Mouse (Mus musculus) embryonic fibroblast, embryonic 13.5 days (primary cell): ENCODE measurements around the gene Gtf2f2.

ENCODE experiments used
- CTCF ChIP-seq: IDR thresholded peaks from 2 replicates; pipeline ENCODE4 v1.5.1; 2011; ENCODE audit warnings: mild to moderate bottlenecking, control low read depth, low read length, moderate library complexity, borderline replicate concordance; ENCODE audit not compliant: insufficient read depth
- POLR2A ChIP-seq: IDR thresholded peaks from 2 replicates; pipeline ENCODE4 v1.6.1; 2011; ENCODE audit warnings: low read depth, mild to moderate bottlenecking, control low read depth, low read length, moderate library complexity

DNA sequence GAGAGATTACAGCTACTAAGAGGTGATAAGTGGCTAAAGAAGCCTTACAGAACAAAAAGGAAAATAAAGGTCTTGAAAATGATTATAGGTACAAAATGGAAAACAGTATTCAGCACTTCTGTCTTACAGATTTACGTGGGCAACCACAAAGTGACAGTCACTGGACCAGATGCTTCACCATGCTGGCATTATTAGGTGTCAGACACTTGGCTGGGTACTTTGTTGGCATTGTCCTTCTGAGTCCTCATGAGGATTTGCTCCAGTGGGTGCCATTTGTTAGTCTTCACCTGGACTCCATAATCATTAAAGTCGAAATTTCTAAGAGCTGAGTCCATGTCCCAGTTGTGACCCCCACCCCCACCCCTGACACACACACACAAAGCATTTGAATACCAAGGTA, 3.7 kb upstream of the Gtf2f2 start:
- TF ChIP-seq CTCF (no peak), POLR2A (no peak)
